Mouse (Mus musculus) intestine, embryonic 14.5 days (tissue): ENCODE results near the gene Gm32742. TPM values are rescaled to one million over a fixed set of nuclear protein-coding genes. Genes with fewer than 3 reads are reported as not detected.
"Not testable (repeated sequence)": the region's sequence is repeated elsewhere in the genome, so short reads cannot be mapped to it uniquely, and the experiment has no call there.

Experiments used
- ATAC-seq: fragments of 200-750 bp; cut with Nextera tagmentation; replicated peaks from 2 replicates; pipeline ENCODE4 v1.8.0; 2017; ENCODE audit warnings: low read depth, moderate number of reproducible peaks, moderate TSS enrichment, moderate library complexity; ENCODE audit not compliant: low FRiP score, low TSS enrichment
- DNase-seq: peaks from one replicate; pipeline ENCODE4 v3.0.0-alpha.2; 2018; ENCODE audit warnings: low spot score
- H3K27ac ChIP-seq: fragments of 300-500 bp; sonication (generic); 2 replicates; pipeline ENCODE4 v1.5.1; 2014; ENCODE audit warnings: low read depth, mild to moderate bottlenecking, control low read depth
- H3K27me3 ChIP-seq: fragments of 300-500 bp; sonication (generic); replicated peaks from 2 replicates; pipeline ENCODE4 v1.6.1; 2014; ENCODE audit warnings: low read length, control low read depth; ENCODE audit not compliant: control insufficient read depth, insufficient read depth
- H3K36me3 ChIP-seq: fragments of 300-500 bp; sonication (generic); 2 replicates; pipeline ENCODE4 v1.6.1; 2014; ENCODE audit warnings: low read length, control low read depth; ENCODE audit not compliant: control insufficient read depth, insufficient read depth
- H3K4me1 ChIP-seq: fragments of 300-500 bp; sonication (generic); replicated peaks from 2 replicates; pipeline ENCODE4 v1.6.1; 2014; ENCODE audit warnings: low read length, control low read depth, mixed read lengths; ENCODE audit not compliant: control insufficient read depth, insufficient read depth
- H3K4me2 ChIP-seq: fragments of 300-500 bp; sonication (generic); 2 replicates; pipeline ENCODE4 v1.6.1; 2014; ENCODE audit warnings: low read length
- H3K4me3 ChIP-seq: fragments of 300-500 bp; sonication (generic); 2 replicates; pipeline ENCODE4 v1.5.1; 2014; ENCODE audit warnings: low read depth, low read length, control low read depth, mixed read lengths
- H3K9ac ChIP-seq: fragments of 300-500 bp; sonication (generic); 2 replicates; pipeline ENCODE4 v1.6.1; 2014; ENCODE audit warnings: mild to moderate bottlenecking, low read length
- H3K9me3 ChIP-seq: fragments of 300-500 bp; sonication (generic); 2 replicates; pipeline ENCODE4 v1.6.1; 2016; ENCODE audit warnings: low read length, control low read depth; ENCODE audit not compliant: control insufficient read depth
- WGBS: fragments of 180-500 bp; shearing (Covaris S2); extraction: QIAGEN DNeasy Blood & Tissue Kit; methylation state at CpG from one replicate; pipeline ENCODE4 v1.1.7; 2014; 5-methylcytosine and 5-hydroxymethylcytosine counted together
- polyA plus RNA-seq: library from polyadenylated mRNA; unstranded; fragments of >200 nt; fragmentation: Nextera tagmentation; extraction: Ambion mirVana; gene quantifications from 2 replicates; pipeline ENCODE4 v1.2.1, GENCODE M21; 2014

The Gm32742 gene
- polyA plus RNA-seq, 1 experiment from 2014 or later: not detected

- not testable (repeated sequence) for H3K9ac ChIP-seq, H3K9me3 ChIP-seq, H3K4me2 ChIP-seq, H3K4me1 ChIP-seq, DNase-seq, ATAC-seq, H3K27me3 ChIP-seq, H3K27ac ChIP-seq, H3K4me3 ChIP-seq, H3K36me3 ChIP-seq
- 90% methylated on average over 1 of the region's 1 CpGs for WGBS
Measured at GRCm38 (mm10) chr9:51139401-51139800, 25.9 kb downstream of the Gm32742 start.

- Histone ChIP-seq H3K4me1 (no peaks in the 10 kb centered on the region), H3K9me3 (no peaks in the 10 kb centered on the region), H3K27me3 (no peaks in the 10 kb centered on the region), H3K4me3 (no peak overlapping the region), H3K4me2 (no peak overlapping the region), H3K9ac (no peak overlapping the region), H3K36me3 (no peaks in the 10 kb centered on the region), H3K27ac (no peak overlapping the region)
- ATAC-seq (no peak), DNase-seq (no peak)
- WGBS: 86% methylated on average over 1 of the region's 1 CpGs
Measured at GRCm38 (mm10) chr9:51138301-51138700, 27.0 kb downstream of the Gm32742 start.

- Histone ChIP-seq H3K4me2 (no peak overlapping the region), H3K9me3 (no peaks in the 10 kb centered on the region), H3K4me3 (no peak overlapping the region), H3K27me3 (no peaks in the 10 kb centered on the region), H3K27ac (no peak overlapping the region), H3K4me1 (no peaks in the 10 kb centered on the region), H3K36me3 (no peaks in the 10 kb centered on the region), H3K9ac (no peak overlapping the region)
- WGBS: 87% methylated on average over 1 of the region's 1 CpGs
- DNase-seq (peak; percentile 28), ATAC-seq (no peak)
Measured at GRCm38 (mm10) chr9:51137836-51138235, 27.5 kb downstream of the Gm32742 start.

GRCm38 (mm10) chr9:51137432-51137831, 27.9 kb downstream of the Gm32742 start:
- Histone ChIP-seq H3K4me1 (no peaks in the 10 kb centered on the region), H3K9me3 (no peaks in the 10 kb centered on the region), H3K4me3 (no peak overlapping the region), H3K4me2 (no peak overlapping the region), H3K36me3 (no peaks in the 10 kb centered on the region), H3K9ac (no peak overlapping the region), H3K27me3 (no peaks in the 10 kb centered on the region), H3K27ac (no peak overlapping the region)
- 82% methylated on average over 4 of the region's 4 CpGs for WGBS
- DNase-seq (peak; percentile 16), ATAC-seq (no peak)

GRCm38 (mm10) chr9:51136985-51137384, 28.3 kb downstream of the Gm32742 start:
- no peaks in the 10 kb centered on the region for H3K4me1 ChIP-seq
- H3K9me3 ChIP-seq: no peaks in the 10 kb centered on the region
- H3K4me2 ChIP-seq: no peak overlapping the region
- H3K27ac ChIP-seq: no peak overlapping the region
- H3K36me3 ChIP-seq: no peaks in the 10 kb centered on the region
- no peak overlapping the region for H3K4me3 ChIP-seq
- DNase-seq (peak; percentile 51), ATAC-seq (no peak)
- H3K9ac ChIP-seq: no peak overlapping the region
- no peaks in the 10 kb centered on the region for H3K27me3 ChIP-seq
- WGBS: 62% methylated on average over 3 of the region's 3 CpGs

- no peaks in the 10 kb centered on the region for H3K36me3 ChIP-seq
- no peaks in the 10 kb centered on the region for H3K4me1 ChIP-seq
- no peak overlapping the region for H3K4me3 ChIP-seq
- no peaks in the 10 kb centered on the region for H3K9me3 ChIP-seq
- WGBS: 77% methylated on average over 4 of the region's 4 CpGs
- no peak overlapping the region for H3K4me2 ChIP-seq
- no peak overlapping the region for H3K27ac ChIP-seq
- no peak for ATAC-seq
- no peak for DNase-seq
- no peak overlapping the region for H3K9ac ChIP-seq
- H3K27me3 ChIP-seq: no peaks in the 10 kb centered on the region
Measured at GRCm38 (mm10) chr9:51114767-51115166, 50.5 kb downstream of the Gm32742 start.

- 63% methylated on average over 2 of the region's 2 CpGs for whole genome bisulfite sequencing
- Histone ChIP-seq H3K27ac (no peak overlapping the region), H3K36me3 (no peaks in the 10 kb centered on the region), H3K4me3 (no peak overlapping the region), H3K27me3 (peaks cover 6% of the 10 kb centered on the region; the same call in 1 of the 2 replicates), H3K4me2 (no peak overlapping the region), H3K9ac (no peak overlapping the region), H3K4me1 (peaks cover 7% of the 10 kb centered on the region; the same call in 1 of the 2 replicates), H3K9me3 (no peaks in the 10 kb centered on the region)
- no peak for DNase-seq
- no peak for ATAC-seq
Measured at GRCm38 (mm10) chr9:51105751-51106150, 59.6 kb downstream of the Gm32742 start.

GRCm38 (mm10) chr9:51103808-51104514, 61.4 kb downstream of the Gm32742 start:
- ATAC-seq (peak; percentile 55; the same call in 1 of the 2 replicates), DNase-seq (peak; percentile 75)
- H3K27ac ChIP-seq: no peak overlapping the region
- H3K27me3 ChIP-seq: peaks cover 9% of the 10 kb centered on the region; the same call in 1 of the 2 replicates
- peak overlapping the region; percentile 100 for H3K4me2 ChIP-seq
- H3K4me3 ChIP-seq: peak overlapping the region; percentile 47
- no peaks in the 10 kb centered on the region for H3K9me3 ChIP-seq
- WGBS: 12% methylated on average over 28 of the region's 30 CpGs
- H3K9ac ChIP-seq: peak overlapping the region; percentile 56
- no peaks in the 10 kb centered on the region for H3K36me3 ChIP-seq
- peaks cover 7% of the 10 kb centered on the region; the same call in 1 of the 2 replicates for H3K4me1 ChIP-seq
